Mouse (Mus musculus): ENCODE measurements around the gene Ermp1.

- no peak for TF ChIP-seq CTCF (IDR thresholded peaks at IDR 0.05; ENCODE audit: control insufficient read depth, insufficient read depth, insufficient read length)
- TF ChIP-seq USF1 (IDR thresholded peaks at IDR 0.05; ENCODE audit: low read depth): no peak
- TF ChIP-seq MYOG (IDR thresholded peaks at IDR 0.05; ENCODE audit: control insufficient read depth, extremely low read depth, insufficient read length): no peak
- no peak for TF ChIP-seq MAX (IDR thresholded peaks at IDR 0.05)
Observed at GRCm38 (mm10) chr19:29596276-29596675, 51.9 kb downstream of the Ermp1 start.

Measured in C2C12 (cell line).